Mouse (Mus musculus) ES-Bruce4 (cell line): ENCODE measurements around the gene Cd47.

ENCODE experiments used
- CTCF ChIP-seq: IDR thresholded peaks from one replicate; pipeline ENCODE4 v1.8.1; 2011; ENCODE audit warnings: low read depth, low read length
- POLR2A ChIP-seq: IDR thresholded peaks from one replicate; pipeline ENCODE4 v1.8.1; 2011; ENCODE audit warnings: low read length; ENCODE audit not compliant: insufficient read depth

DNA sequence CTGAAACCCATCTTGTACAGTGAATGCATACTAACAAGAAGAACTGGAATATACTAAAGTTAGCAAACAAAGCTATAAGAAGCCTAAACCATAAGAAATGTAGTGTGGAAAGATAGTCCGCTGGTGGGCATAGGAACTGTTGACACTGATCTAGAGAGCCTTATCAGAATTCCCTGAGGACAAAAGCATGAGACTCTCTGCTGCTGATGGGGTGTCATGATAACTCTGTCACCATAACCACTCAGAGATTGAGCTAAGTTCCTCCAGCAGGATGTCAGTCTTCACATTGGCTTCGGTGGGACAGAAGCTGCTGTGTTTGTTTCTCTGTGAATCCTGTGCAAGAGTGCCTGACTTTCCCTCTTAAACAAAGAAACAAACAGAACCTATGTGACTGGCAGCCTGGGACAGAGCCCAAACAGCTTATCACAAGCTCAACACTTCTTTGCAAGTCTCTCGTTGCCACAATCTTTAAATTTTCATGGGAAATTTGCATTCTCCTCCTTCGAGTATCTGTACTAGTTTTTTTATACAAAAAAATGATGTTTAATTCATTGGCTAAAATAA, 33.9 kb downstream of the Cd47 start:
- TF ChIP-seq POLR2A, result no peak
- TF ChIP-seq CTCF, result no peak
